Mouse (Mus musculus): ENCODE measurements at regions not wholly inside any gene's neighbourhood (a gene's known extent, or its start where the extent isn't known, plus 50 kb on each side); places are given as distances from the start of the nearest gene placed in this dataset.

DNA sequence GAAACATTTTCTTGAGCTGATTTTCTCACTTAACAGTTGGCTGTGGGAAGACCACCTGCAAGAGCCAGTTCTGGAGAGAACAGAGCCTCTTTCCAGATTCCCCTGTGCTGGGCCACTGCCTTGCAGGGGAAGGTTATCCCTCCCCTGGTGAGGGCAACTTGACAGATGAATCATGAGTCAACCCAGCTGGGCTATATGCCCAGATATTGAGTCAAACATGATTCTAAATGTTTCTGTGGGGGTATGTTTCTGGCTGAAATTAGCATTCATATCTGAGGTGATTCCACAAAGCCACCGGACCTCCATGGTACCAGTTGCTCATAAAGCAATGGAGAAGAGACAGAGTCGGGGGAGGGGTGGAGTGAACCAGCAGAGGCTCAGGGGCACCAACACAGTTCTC lies 97.8 kb upstream of the Zdhhc25 start:
- TF ChIP-seq POLR2A (IDR thresholded peaks at IDR 0.05; ENCODE audit: low read depth, low read length) = no peak
- TF ChIP-seq CTCF (IDR thresholded peaks at IDR 0.05; ENCODE audit: extremely low read depth, insufficient read length, insufficient replicate concordance, low read depth, low read length) = no peak

All from small intestine, adult 2 months (tissue).